ENCODE assay signal across 13 mouse cellular contexts in genomic region chr1:179559446-179560194, GRCm38 (mm10). TPM values are rescaled to one million over a fixed set of nuclear protein-coding genes. Genes with fewer than 3 reads are reported as not detected.
DNase-seq lines count a peak whose midpoint lies in the region; ATAC-seq and TF ChIP-seq lines count a peak whose summit lies in the region.
"Had no signal": no experiment of that assay in that cellular context is flagged by ENCODE, and none has a peak within 500 bp of the region (broad histone marks: within the 10 kb centered on the region; RNA-seq: fewer than 3 reads in every experiment).

No protein-coding gene starts in this region.

- no peak for TF ChIP-seq CTCF in midbrain, postnatal 0 days (IDR thresholded peaks at IDR 0.05)

- peak; percentile 69 for DNase-seq in heart, adult 8-10 months (ENCODE audit: low spot score)
- peak; percentile 42 for DNase-seq in 416B (ENCODE audit: low read depth)
- peak; percentile 37 for DNase-seq in ZHBTc4 (ENCODE audit: low read depth, low spot score)
- peak; percentile 26 for DNase-seq in kidney, postnatal 14 days
- DNase-seq in left cerebral cortex, adult 8-10 months (ENCODE audit: low spot score in 2 of 2) = no peak
- no peak for DNase-seq in gastrocnemius, postnatal 10 days
- DNase-seq in midbrain, postnatal 0 days (ENCODE audit: low spot score) = no peak
- DNase-seq: adrenal gland, postnatal 36 days; cerebellum, adult 11 months; right cerebral cortex, postnatal 25 days had no signal

- no peak overlapping the region for H3K9ac ChIP-seq in heart, embryonic 12.5 days
- H3K9ac ChIP-seq in midbrain, postnatal 0 days (replicated peaks; ENCODE audit: low read length, poor library complexity, severe bottlenecking) = no peak overlapping the region
- H3K9ac ChIP-seq: limb, embryonic 12.5 days had no signal

- no peak for ATAC-seq in heart, embryonic 12.5 days (ENCODE audit: insufficient number of reproducible peaks, low FRiP score)
- ATAC-seq in midbrain, postnatal 0 days (ENCODE audit: low FRiP score) = no peak
- ATAC-seq: midbrain, embryonic 16.5 days had no signal

- no peaks in the 10 kb centered on the region for H3K36me3 ChIP-seq in heart, embryonic 12.5 days
- no peaks in the 10 kb centered on the region; the same call in 1 of the 2 replicates for H3K36me3 ChIP-seq in midbrain, postnatal 0 days (ENCODE audit: insufficient read depth, low read length)
- H3K36me3 ChIP-seq: limb, embryonic 12.5 days had no signal

- H3K27me3 ChIP-seq in heart, embryonic 12.5 days (replicated peaks) = no peaks in the 10 kb centered on the region
- H3K27me3 ChIP-seq in midbrain, postnatal 0 days (ENCODE audit: insufficient read depth, low read length) = no peaks in the 10 kb centered on the region
- H3K27me3 ChIP-seq: limb, embryonic 12.5 days had no signal

- 78% methylated on average over 11 of the region's 11 CpGs for WGBS in heart, embryonic 12.5 days
- 84% methylated on average over 11 of the region's 11 CpGs for WGBS in midbrain, postnatal 0 days

- no peak overlapping the region for H3K4me2 ChIP-seq in heart, embryonic 12.5 days
- no peak overlapping the region for H3K4me2 ChIP-seq in midbrain, postnatal 0 days (ENCODE audit: low read depth, low read length, poor library complexity, severe bottlenecking)
- H3K4me2 ChIP-seq: limb, embryonic 12.5 days had no signal

- H3K27ac ChIP-seq in heart, embryonic 12.5 days (ENCODE audit: poor library complexity, severe bottlenecking) = no peak overlapping the region
- H3K27ac ChIP-seq in midbrain, postnatal 0 days (ENCODE audit: low read depth, low read length) = no peak overlapping the region
- H3K27ac ChIP-seq: limb, embryonic 12.5 days had no signal

- H3K9me3 ChIP-seq in heart, embryonic 12.5 days (replicated peaks) = no peaks in the 10 kb centered on the region
- H3K9me3 ChIP-seq in midbrain, postnatal 0 days (ENCODE audit: low read length) = no peaks in the 10 kb centered on the region
- H3K9me3 ChIP-seq: limb, embryonic 12.5 days had no signal

- H3K4me3 ChIP-seq in heart, embryonic 12.5 days = no peak overlapping the region
- H3K4me3 ChIP-seq in midbrain, postnatal 0 days (ENCODE audit: low read depth, low read length) = no peak overlapping the region
- H3K4me3 ChIP-seq: limb, embryonic 12.5 days had no signal

- peaks cover 4% of the 10 kb centered on the region; the same call in 1 of the 2 replicates for H3K4me1 ChIP-seq in heart, embryonic 12.5 days (replicated peaks)
- H3K4me1 ChIP-seq in midbrain, postnatal 0 days (ENCODE audit: insufficient read depth, low read length) = no peaks in the 10 kb centered on the region
- H3K4me1 ChIP-seq: limb, embryonic 12.5 days had no signal

RNA-seq across cellular contexts. Expression of gene Cnst, which starts 13.4 kb away (rescaled TPM):
- total RNA-seq in heart, adult 8-10 months (2022) = 10 to 100 TPM; 44.7 to 54.0 (median 46.4) TPM
- 20.5 and 22.2 TPM in 2 replicates for polyA plus RNA-seq in heart, embryonic 12.5 days (2016; fragmentation: Nextera tagmentation; extraction: Ambion mirVana)
- total RNA-seq in left cerebral cortex, adult 8-10 months (2022) = 10 to 100 TPM; 40.1 to 42.1 (median 41.1) TPM
- total RNA-seq in gastrocnemius, postnatal 10 days (2021) = 10 to 100 TPM; 33.8 to 35.9 TPM
- total RNA-seq in midbrain, postnatal 0 days (2014; rRNA removed) = 35.8 and 36.8 TPM in 2 replicates
- polyA plus RNA-seq in midbrain, postnatal 0 days (2015; fragmentation: Nextera tagmentation; extraction: Ambion mirVana) = 16.4 and 16.5 TPM in 2 replicates

RNA-seq across cellular contexts. Expression of gene Tfb2m, which starts 13.6 kb away (rescaled TPM):
- 10 to 100 TPM; 65.3 to 73.3 (median 69.0) TPM for total RNA-seq in heart, adult 8-10 months (2022)
- 25.6 and 26.1 TPM in 2 replicates for polyA plus RNA-seq in heart, embryonic 12.5 days (2016; fragmentation: Nextera tagmentation; extraction: Ambion mirVana)
- total RNA-seq in left cerebral cortex, adult 8-10 months (2022) = 10 to 100 TPM; 21.7 to 27.3 (median 26.0) TPM
- total RNA-seq in gastrocnemius, postnatal 10 days (2021) = 10 to 100 TPM; 22.2 to 25.9 TPM
- 13.4 and 14.2 TPM in 2 replicates for total RNA-seq in midbrain, postnatal 0 days (2014; rRNA removed)
- polyA plus RNA-seq in midbrain, postnatal 0 days (2015; fragmentation: Nextera tagmentation; extraction: Ambion mirVana) = 29.5 and 31.1 TPM in 2 replicates

RNA-seq across cellular contexts. Expression of gene Smyd3, which starts 41.8 kb away (rescaled TPM):
- total RNA-seq in heart, adult 8-10 months (2022) = 1 to 10 TPM; 7.0 to 8.3 (median 7.8) TPM
- polyA plus RNA-seq in heart, embryonic 12.5 days (2016; fragmentation: Nextera tagmentation; extraction: Ambion mirVana) = 11.5 and 12.2 TPM in 2 replicates
- 10 to 100 TPM; 31.8 to 34.0 (median 33.4) TPM for total RNA-seq in left cerebral cortex, adult 8-10 months (2022)
- total RNA-seq in gastrocnemius, postnatal 10 days (2021) = 1 to 10 TPM; 5.8 to 6.1 TPM
- total RNA-seq in midbrain, postnatal 0 days (2014; rRNA removed) = 15.8 and 24.4 TPM in 2 replicates
- polyA plus RNA-seq in midbrain, postnatal 0 days (2015; fragmentation: Nextera tagmentation; extraction: Ambion mirVana) = 23.1 and 28.4 TPM in 2 replicates

Comparison
In these comparisons a context has a peak if more than half of its experiments do, and no peak if none do; other contexts are left out.
1. DNase-seq: peak in heart, adult 8-10 months (single experiment), 416B (single experiment), ZHBTc4 (single experiment) and kidney, postnatal 14 days (single experiment); none in left cerebral cortex, adult 8-10 months (0 of 2), gastrocnemius, postnatal 10 days (single experiment) and midbrain, postnatal 0 days (single experiment).